In genomic region chr9:56882818-56883217, GRCm38 (mm10) we compare ENCODE assay signal across 12 mouse cellular contexts. TPM values are rescaled to one million over a fixed set of nuclear protein-coding genes. Genes with fewer than 3 reads are reported as not detected.
DNase-seq lines count a peak whose midpoint lies in the region; ATAC-seq and TF ChIP-seq lines count a peak whose summit lies in the region.
"Had no signal": no experiment of that assay in that cellular context is flagged by ENCODE, and none has a peak within 500 bp of the region (broad histone marks: within the 10 kb centered on the region; RNA-seq: fewer than 3 reads in every experiment).

No protein-coding gene starts in this region.

- 33% methylated on average over 12 of the region's 12 CpGs for WGBS in heart, adult 2 months
- 33% methylated on average over 12 of the region's 12 CpGs for WGBS in intestine, embryonic 15.5 days
- 55% methylated on average over 12 of the region's 12 CpGs for WGBS in stomach, embryonic 16.5 days

- TF ChIP-seq CTCF in heart, adult 2 months (IDR thresholded peaks at IDR 0.05): no peak

- DNase-seq in heart, adult 2 months: peak; percentile 68 to 80
- DNase-seq in heart, postnatal 25 days (ENCODE audit: low spot score): no peak
- DNase-seq in testis, postnatal 10 days (ENCODE audit: low spot score): peak; percentile 51
- no peak for DNase-seq in testis, postnatal 14 days (ENCODE audit: low spot score)
- DNase-seq in right cerebral cortex, adult 2 months (ENCODE audit: low spot score in 2 of 2): no peak
- DNase-seq in embryo, embryonic 10 days (ENCODE audit: low spot score): no peak
- DNase-seq: forebrain, postnatal 0 days had no signal

- peak; percentile 58 for ATAC-seq in intestine, embryonic 15.5 days
- ATAC-seq in stomach, embryonic 16.5 days (ENCODE audit: insufficient read depth, low FRiP score): peak; percentile 23; the same call in 1 of the 2 replicates
- ATAC-seq: forebrain, postnatal 0 days had no signal

- no peaks in the 10 kb centered on the region for H3K79me2 ChIP-seq in heart, adult 2 months (replicated peaks; ENCODE audit: control insufficient read depth, insufficient read depth, low read length)

- H3K27me3 ChIP-seq in heart, adult 2 months (ENCODE audit: control insufficient read depth, insufficient read depth, low read length): no peaks in the 10 kb centered on the region; the same call in 1 of the 2 replicates
- no peaks in the 10 kb centered on the region for H3K27me3 ChIP-seq in intestine, embryonic 15.5 days (replicated peaks)
- H3K27me3 ChIP-seq in stomach, embryonic 16.5 days (ENCODE audit: control insufficient read depth, insufficient read depth, low read length): no peaks in the 10 kb centered on the region

- intact Hi-C loops in heart, adult 2 months (cut with DNase I): no loop called here
- intact Hi-C loops in heart, postnatal 25 days (cut with DNase I): no loop called here

- H3K4me3 ChIP-seq in heart, adult 2 months: no peak overlapping the region
- no peak overlapping the region for H3K4me3 ChIP-seq in intestine, embryonic 15.5 days (replicated peaks)
- H3K4me3 ChIP-seq in stomach, embryonic 16.5 days (replicated peaks; ENCODE audit: low read length): no peak overlapping the region

- H3K4me2 ChIP-seq in intestine, embryonic 15.5 days (replicated peaks): no peak overlapping the region
- no peak overlapping the region for H3K4me2 ChIP-seq in stomach, embryonic 16.5 days (ENCODE audit: low read depth, low read length)

- TF ChIP-seq EP300 in heart, adult 2 months (IDR thresholded peaks at IDR 0.05; ENCODE audit: insufficient read depth, low read depth, low read length): 0 out of 2 replicates have a peak, but pooled peaks have one; percentile 25

- H3K36me3 ChIP-seq in heart, adult 2 months (ENCODE audit: control insufficient read depth, insufficient read depth, low read length): no peaks in the 10 kb centered on the region
- H3K36me3 ChIP-seq in intestine, embryonic 15.5 days: 0 out of 2 replicates have a peak, but pooled peaks cover 10% of the 10 kb centered on the region
- H3K36me3 ChIP-seq in stomach, embryonic 16.5 days (ENCODE audit: control insufficient read depth, insufficient read depth, low read length): peaks cover 4% of the 10 kb centered on the region; the same call in 1 of the 2 replicates

- H3K9ac ChIP-seq in heart, adult 2 months (ENCODE audit: low read depth, low read length): no peak overlapping the region
- H3K9ac ChIP-seq in intestine, embryonic 15.5 days: no peak overlapping the region
- H3K9ac ChIP-seq in stomach, embryonic 16.5 days (ENCODE audit: low read length): 0 out of 2 replicates have a peak overlapping the region, but pooled peaks have one; percentile 5
- H3K9ac ChIP-seq: forebrain, postnatal 0 days had no signal

- peaks cover 10% of the 10 kb centered on the region for H3K4me1 ChIP-seq in heart, adult 2 months (ENCODE audit: control insufficient read depth, insufficient read depth, low read length)
- H3K4me1 ChIP-seq in intestine, embryonic 15.5 days (replicated peaks): peaks cover 32% of the 10 kb centered on the region
- peaks cover 11% of the 10 kb centered on the region; the same call in 1 of the 2 replicates for H3K4me1 ChIP-seq in stomach, embryonic 16.5 days (ENCODE audit: control insufficient read depth, insufficient read depth, low read length)

- peak overlapping the region; percentile 55 for H3K27ac ChIP-seq in heart, adult 2 months
- H3K27ac ChIP-seq in intestine, embryonic 15.5 days: peak overlapping the region; percentile 62
- peak overlapping the region; percentile 44; the same call in 1 of the 2 replicates for H3K27ac ChIP-seq in stomach, embryonic 16.5 days (ENCODE audit: low read length)

- no peaks in the 10 kb centered on the region for H3K9me3 ChIP-seq in intestine, embryonic 15.5 days
- no peaks in the 10 kb centered on the region for H3K9me3 ChIP-seq in stomach, embryonic 16.5 days (replicated peaks; ENCODE audit: control insufficient read depth, low read length)

- TF ChIP-seq POLR2A in heart, adult 2 months (IDR thresholded peaks at IDR 0.05; ENCODE audit: insufficient read depth, low read depth, low read length): no peak

RNA-seq across cellular contexts. Expression of gene Cspg4, which starts 18.0 kb away (rescaled TPM):
- total RNA-seq in heart, adult 2 months (2021): 10 to 100 TPM; 12.7 to 13.7 TPM
- 15.7 and 17.1 TPM in 2 replicates for polyA plus RNA-seq in heart, adult 2 months (2012; rRNA removed)
- total RNA-seq in heart, postnatal 25 days (2021): 10 to 100 TPM; 15.2 to 20.4 TPM
- polyA plus RNA-seq in intestine, embryonic 15.5 days (2015; fragmentation: Nextera tagmentation; extraction: Ambion mirVana): 19.0 and 20.1 TPM in 2 replicates
- 24.0 and 28.1 TPM in 2 replicates for polyA plus RNA-seq in stomach, embryonic 16.5 days (2015; fragmentation: Nextera tagmentation; extraction: Ambion mirVana)
- total RNA-seq: megakaryocyte-erythroid progenitor cell, adult 5-6 weeks; neutrophil, adult 5-6 weeks had no signal

RNA-seq across cellular contexts. Expression of gene Odf3l1, which starts 18.3 kb away (rescaled TPM):
- not detected for total RNA-seq in heart, adult 2 months (2021)
- 1.5 and 1.6 TPM in 2 replicates for polyA plus RNA-seq in heart, adult 2 months (2012; rRNA removed)
- total RNA-seq in heart, postnatal 25 days (2021): not detected
- polyA plus RNA-seq in intestine, embryonic 15.5 days (2015; fragmentation: Nextera tagmentation; extraction: Ambion mirVana): 1.2 and 1.3 TPM in 2 replicates
- polyA plus RNA-seq in stomach, embryonic 16.5 days (2015; fragmentation: Nextera tagmentation; extraction: Ambion mirVana): 1.2 and 1.3 TPM in 2 replicates
- total RNA-seq: forebrain, postnatal 0 days; left cerebral cortex, postnatal 10 days; megakaryocyte-erythroid progenitor cell, adult 5-6 weeks; neutrophil, adult 5-6 weeks had no signal

RNA-seq across cellular contexts. Expression of gene Snx33, which starts 45.4 kb away (rescaled TPM):
- total RNA-seq in heart, adult 2 months (2021): 10 to 100 TPM in 1 of 2 experiments, 1 to 10 TPM in 1; 6.7 to 10.0 TPM
- 7.8 and 8.8 TPM in 2 replicates for polyA plus RNA-seq in heart, adult 2 months (2012; rRNA removed)
- total RNA-seq in heart, postnatal 25 days (2021): 10 to 100 TPM in 1 of 2 experiments, 1 to 10 TPM in 1; 8.9 to 12.5 TPM
- polyA plus RNA-seq in intestine, embryonic 15.5 days (2015; fragmentation: Nextera tagmentation; extraction: Ambion mirVana): 6.2 and 6.3 TPM in 2 replicates
- polyA plus RNA-seq in stomach, embryonic 16.5 days (2015; fragmentation: Nextera tagmentation; extraction: Ambion mirVana): 12.9 and 13.1 TPM in 2 replicates

RNA-seq across cellular contexts. Expression of gene Imp3, which starts 54.5 kb away (rescaled TPM):
- total RNA-seq in heart, adult 2 months (2021): 10 to 100 TPM; 54.0 to 63.3 TPM
- 75.6 and 87.1 TPM in 2 replicates for polyA plus RNA-seq in heart, adult 2 months (2012; rRNA removed)
- 10 to 100 TPM; 53.2 to 54.8 TPM for total RNA-seq in heart, postnatal 25 days (2021)
- 71.2 and 74.5 TPM in 2 replicates for polyA plus RNA-seq in intestine, embryonic 15.5 days (2015; fragmentation: Nextera tagmentation; extraction: Ambion mirVana)
- polyA plus RNA-seq in stomach, embryonic 16.5 days (2015; fragmentation: Nextera tagmentation; extraction: Ambion mirVana): 73.9 and 80.1 TPM in 2 replicates

Comparison
In these comparisons a context has a peak if more than half of its experiments do, and no peak if none do; other contexts are left out.
1. DNase-seq: peak in heart, adult 2 months (2 of 2) and testis, postnatal 10 days (single experiment); none in heart, postnatal 25 days (single experiment), testis, postnatal 14 days (single experiment), right cerebral cortex, adult 2 months (0 of 2) and embryo, embryonic 10 days (single experiment).
2. Peak in every context shown above with its lines, with median percentiles within 50 percentile points of each other: H3K27ac ChIP-seq.